Mouse (Mus musculus) 3134 (cell line): ENCODE measurements around the gene Armh2.
A peak's percentile ranks its signal among the peaks of the same experiment; 100 is the strongest.

Experiments
- DNase-seq: peaks from one replicate; pipeline ENCODE4 v3.0.0-alpha.2; 2011; ENCODE audit warnings: low spot score; ENCODE audit not compliant: insufficient read length; ENCODE audit errors: extremely low read depth

Gene Armh2

GRCm38 (mm10) chr13:24741028-24741427 is at the start of gene Armh2:
TSS of gene Armh2 (plus strand) at chr13:24741232.
- DNase-seq, result no peak

- no peak for DNase-seq
Measured at GRCm38 (mm10) chr13:24693312-24693711, 47.7 kb upstream of the Armh2 start.

- no peak for DNase-seq
Measured at GRCm38 (mm10) chr13:24698746-24699145, 42.3 kb upstream of the Armh2 start.

GRCm38 (mm10) chr13:24702128-24702527 is 38.9 kb upstream of the Armh2 start:
- no peak for DNase-seq

GRCm38 (mm10) chr13:24709656-24710396 is 31.2 kb upstream of the Armh2 start:
- DNase-seq, result no peak

- DNase-seq, result no peak
Measured at GRCm38 (mm10) chr13:24710968-24711367, 30.1 kb upstream of the Armh2 start.

GRCm38 (mm10) chr13:24712581-24713130 is 28.4 kb upstream of the Armh2 start:
- DNase-seq, result no peak

GRCm38 (mm10) chr13:24713434-24714000 is 27.5 kb upstream of the Armh2 start:
- DNase-seq, result peak; percentile 77

GRCm38 (mm10) chr13:24714360-24714885 is 26.6 kb upstream of the Armh2 start:
- no peak for DNase-seq

- no peak for DNase-seq
Measured at GRCm38 (mm10) chr13:24715601-24716000, 25.4 kb upstream of the Armh2 start.

GRCm38 (mm10) chr13:24716441-24716840 is 24.6 kb upstream of the Armh2 start:
- no peak for DNase-seq

GRCm38 (mm10) chr13:24717677-24718076 is 23.4 kb upstream of the Armh2 start:
- no peak for DNase-seq

- no peak for DNase-seq
Measured at GRCm38 (mm10) chr13:24721502-24721901, 19.5 kb upstream of the Armh2 start.

- no peak for DNase-seq
Measured at GRCm38 (mm10) chr13:24723699-24724394, 17.2 kb upstream of the Armh2 start.

GRCm38 (mm10) chr13:24724395-24724759 is 16.7 kb upstream of the Armh2 start:
- no peak for DNase-seq

GRCm38 (mm10) chr13:24729128-24729527 is 11.9 kb upstream of the Armh2 start:
- no peak for DNase-seq

- no peak for DNase-seq
Measured at GRCm38 (mm10) chr13:24734502-24734901, 6.5 kb upstream of the Armh2 start.

GRCm38 (mm10) chr13:24735608-24736131 is 5.4 kb upstream of the Armh2 start:
- no peak for DNase-seq

GRCm38 (mm10) chr13:24747823-24748222 is 6.8 kb downstream of the Armh2 start:
- DNase-seq, result no peak

- DNase-seq, result no peak
Measured at GRCm38 (mm10) chr13:24750807-24751206, 9.8 kb downstream of the Armh2 start.

- DNase-seq, result no peak
Measured at GRCm38 (mm10) chr13:24751396-24751795, 10.4 kb downstream of the Armh2 start.
